Mouse (Mus musculus): ENCODE results near the gene Gm12789.

DNA sequence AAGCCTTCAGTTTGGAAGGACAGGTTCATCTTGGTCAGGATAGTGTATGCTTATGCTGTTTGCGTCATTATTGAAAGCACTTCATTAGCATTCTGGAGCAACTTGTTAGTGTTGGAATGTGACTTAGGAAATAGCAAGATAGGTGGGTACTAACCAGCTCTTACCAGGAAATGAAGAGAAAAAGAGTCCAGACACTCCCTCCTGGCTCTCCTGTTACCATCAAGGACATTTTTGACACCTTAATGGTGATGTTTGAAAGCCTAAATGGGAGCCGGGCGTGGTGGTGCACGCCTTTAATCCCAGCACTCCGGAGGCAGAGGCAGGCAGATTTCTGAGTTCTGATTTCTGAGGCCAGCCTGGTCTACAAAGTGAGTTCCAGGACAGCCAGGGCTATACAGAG is 11.0 kb downstream of the Gm12789 start:
- TF ChIP-seq CTCF (IDR thresholded peaks at IDR 0.05; ENCODE audit: extremely low read depth, insufficient read depth, low read length) (no peak), POLR2A (IDR thresholded peaks at IDR 0.05; ENCODE audit: extremely low read depth, insufficient read depth, low read length) (no peak)

Measured in cortical plate, adult 2 months (tissue).